Mouse (Mus musculus): ENCODE data around the gene Usp33.
A peak's percentile ranks its signal among the peaks of the same experiment; 100 is the strongest.

Gene Usp33

DNA sequence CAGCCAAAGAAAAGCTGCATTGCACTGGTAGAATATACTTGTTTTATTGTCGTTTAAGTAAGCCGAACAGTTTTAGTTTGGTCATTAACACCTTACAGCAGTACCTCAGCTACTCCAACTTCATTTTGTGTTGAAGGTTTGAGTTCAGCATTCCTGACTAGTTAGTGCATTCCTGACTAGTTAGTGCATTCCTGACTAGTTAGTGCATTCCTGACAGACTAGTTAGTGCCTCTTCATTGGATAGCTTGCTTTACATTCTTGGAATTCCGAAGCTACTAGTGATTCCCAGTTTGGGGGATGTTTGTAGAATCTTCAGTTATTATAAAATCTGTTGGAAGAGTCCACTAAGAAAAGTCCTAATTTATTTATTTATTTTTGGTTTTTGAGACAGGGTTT, 56.4 kb downstream of the Usp33 start:
- DNase-seq, result no peak

DNA sequence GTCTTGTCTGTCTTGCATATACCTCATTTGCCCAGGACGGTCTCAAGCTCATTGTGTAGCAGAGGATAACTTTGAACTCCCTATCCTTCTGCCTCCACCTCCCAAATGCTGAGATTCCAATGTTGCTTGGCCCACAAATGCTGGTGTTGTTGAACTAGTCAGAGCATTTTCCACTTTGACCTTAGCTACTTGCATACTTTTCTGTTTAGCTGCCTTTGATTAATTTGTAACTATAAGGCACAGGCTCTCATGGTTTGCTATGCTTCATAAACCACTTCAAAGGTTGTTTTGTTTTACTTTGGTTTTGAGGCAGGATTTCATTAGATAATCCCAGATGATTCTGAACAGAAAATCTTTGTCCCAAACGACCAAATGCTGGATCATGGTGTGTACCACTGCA, 57.5 kb downstream of the Usp33 start:
- peak; percentile 57 for DNase-seq

DNA sequence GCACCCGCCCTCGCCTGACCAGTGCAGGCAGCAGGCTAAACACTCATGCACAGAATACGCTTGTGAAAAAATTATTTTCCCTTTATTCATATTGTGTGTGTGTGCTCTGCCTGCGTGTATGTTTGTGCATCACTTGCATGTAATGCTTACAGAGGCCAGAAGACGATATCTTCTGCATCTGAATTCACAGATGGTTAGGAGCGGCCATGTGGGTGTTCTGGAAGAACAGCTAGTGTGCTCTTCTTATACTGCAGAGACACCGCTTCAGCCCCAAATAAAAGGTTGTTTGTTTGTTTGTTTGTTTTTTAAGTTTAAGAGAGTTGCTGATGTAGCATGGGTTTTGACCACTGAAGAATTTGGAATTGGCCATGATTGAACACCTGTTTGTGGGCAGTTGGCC, 59.1 kb downstream of the Usp33 start:
- DNase-seq, result no peak

DNA sequence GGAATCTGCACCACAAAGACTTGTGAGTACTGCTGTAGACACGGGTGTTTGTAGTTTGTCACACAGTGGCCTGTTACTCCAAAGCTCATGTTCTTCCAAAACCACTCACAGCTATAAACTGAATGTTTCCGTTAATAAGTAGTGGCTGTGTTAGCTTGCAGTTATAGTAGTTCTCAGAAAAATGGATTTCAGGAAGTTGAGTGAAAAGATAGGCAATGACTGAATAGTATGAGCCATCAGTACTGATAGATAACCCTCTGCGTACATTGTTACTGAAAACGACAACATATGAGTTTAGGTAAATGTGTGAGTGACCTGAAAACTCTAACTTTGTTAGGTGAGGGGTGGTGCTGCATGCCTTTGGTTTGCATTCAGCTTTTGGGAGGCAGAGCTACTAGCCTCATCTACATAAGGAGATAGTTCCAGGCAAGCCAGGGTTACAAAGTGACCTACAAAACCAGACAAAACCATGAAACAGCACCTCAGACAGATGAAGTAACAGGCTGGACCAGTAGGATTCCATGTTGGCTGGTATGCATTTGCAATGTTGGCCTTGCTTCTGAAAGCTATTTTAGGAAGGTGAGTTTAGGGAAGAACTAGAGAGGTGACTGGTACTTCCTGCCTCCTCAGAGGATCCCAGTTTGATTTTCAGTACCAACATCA, 59.8 kb downstream of the Usp33 start:
- DNase-seq, result no peak

DNA sequence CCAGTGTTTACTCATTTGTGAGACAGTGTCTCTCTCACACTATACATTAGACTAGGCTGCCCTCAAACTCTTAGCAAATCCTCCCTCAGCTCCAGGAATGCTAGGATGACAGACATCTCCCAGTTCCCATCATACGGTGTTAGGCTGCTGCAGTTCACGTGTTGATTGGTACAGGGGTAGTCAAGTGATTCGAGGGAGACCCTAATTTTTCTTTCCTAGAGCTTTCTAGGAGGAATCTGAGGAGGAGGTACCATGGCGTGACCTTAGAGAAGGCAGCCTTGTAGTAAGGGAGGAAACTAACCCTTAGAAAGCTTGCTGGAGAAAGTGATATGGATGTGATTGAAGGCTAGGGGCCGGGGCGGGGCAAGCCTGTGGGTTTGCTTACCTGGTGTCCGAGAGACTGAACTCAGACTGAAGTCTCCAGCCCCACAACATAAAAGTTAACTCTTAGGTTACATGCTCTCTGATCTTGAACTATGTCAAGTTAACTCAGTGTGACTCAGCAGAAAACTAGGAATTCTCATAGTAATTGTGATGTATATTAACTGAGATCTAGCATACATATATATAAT, 64.8 kb downstream of the Usp33 start:
- DNase-seq, result no peak

DNA sequence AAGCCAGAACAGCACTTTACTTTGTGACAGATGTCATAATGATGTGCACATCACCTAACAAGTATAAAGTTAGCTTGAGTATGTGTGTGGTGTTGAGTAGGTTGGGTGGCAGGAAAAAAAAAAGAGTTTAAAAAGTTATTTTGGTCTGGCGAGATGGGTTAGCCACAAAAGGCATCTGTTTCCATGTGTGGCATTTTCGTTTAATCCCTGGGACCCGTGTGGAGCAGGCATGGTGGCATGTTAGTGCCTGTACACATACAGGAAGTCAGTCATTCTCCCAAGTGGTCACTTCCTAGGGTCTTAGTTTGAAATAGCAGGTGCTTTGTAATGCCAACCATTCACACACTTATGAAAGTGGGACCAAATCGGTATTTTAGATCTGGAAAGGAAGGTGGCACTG, 66.1 kb downstream of the Usp33 start:
- no peak for DNase-seq

DNA sequence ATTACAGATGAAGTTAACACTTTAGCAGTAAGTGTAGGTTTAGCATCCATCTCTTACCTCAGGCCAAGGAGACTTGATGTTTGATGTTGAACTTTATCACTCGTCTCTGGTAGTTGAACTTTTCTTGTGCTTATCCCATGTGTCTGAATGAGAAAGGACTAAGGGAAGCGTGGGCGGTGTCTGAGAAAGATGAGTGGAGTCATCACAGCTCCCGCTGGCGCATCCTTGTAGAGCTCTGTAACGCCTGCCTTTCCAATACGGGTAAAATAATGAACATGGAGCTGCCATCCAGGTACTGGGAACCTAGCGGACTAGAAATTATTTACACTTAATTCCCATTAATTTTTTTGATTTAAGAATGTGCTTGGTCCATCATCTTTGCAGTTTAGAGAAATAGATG, 82.6 kb downstream of the Usp33 start:
- no peak for DNase-seq

DNA sequence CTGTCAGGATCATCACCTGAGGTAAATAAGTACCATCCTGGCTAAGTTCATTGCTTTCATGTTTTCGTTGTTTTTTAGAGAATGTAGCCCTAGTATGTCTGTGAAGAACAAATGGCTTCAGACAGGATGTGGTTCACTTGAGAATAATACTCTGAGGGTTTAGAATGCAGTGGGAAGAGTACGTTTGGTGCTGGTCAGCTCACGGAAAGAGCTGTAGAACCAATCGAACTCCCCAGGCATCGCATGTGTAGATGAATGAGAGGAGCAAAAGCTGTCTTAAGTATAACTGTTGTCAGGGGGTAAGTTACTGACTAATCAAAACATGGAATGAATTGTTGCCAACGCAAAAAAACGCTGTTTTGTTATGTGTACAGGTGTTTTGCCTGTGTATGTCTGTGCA, 86.4 kb downstream of the Usp33 start:
- DNase-seq, result no peak

DNA sequence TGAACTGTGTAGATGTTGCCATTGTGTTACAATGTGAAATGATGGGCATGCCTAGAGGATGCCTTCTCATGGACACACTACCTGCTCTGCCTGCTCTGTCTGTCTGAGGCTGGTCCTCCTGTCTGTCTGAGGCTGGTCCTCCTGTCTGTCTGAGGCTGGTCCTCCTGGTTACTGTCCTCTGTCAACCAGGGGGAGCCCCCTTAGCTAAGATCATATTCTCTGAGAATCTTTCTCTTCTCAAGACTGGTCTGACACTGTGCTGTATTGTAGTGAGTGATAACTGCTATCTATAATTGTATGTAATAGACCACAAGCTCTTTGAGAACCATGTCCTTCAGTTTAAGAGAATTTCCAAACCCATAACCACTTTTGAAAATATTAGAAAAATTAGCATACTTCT, 89.3 kb downstream of the Usp33 start:
- DNase-seq, result no peak

DNA sequence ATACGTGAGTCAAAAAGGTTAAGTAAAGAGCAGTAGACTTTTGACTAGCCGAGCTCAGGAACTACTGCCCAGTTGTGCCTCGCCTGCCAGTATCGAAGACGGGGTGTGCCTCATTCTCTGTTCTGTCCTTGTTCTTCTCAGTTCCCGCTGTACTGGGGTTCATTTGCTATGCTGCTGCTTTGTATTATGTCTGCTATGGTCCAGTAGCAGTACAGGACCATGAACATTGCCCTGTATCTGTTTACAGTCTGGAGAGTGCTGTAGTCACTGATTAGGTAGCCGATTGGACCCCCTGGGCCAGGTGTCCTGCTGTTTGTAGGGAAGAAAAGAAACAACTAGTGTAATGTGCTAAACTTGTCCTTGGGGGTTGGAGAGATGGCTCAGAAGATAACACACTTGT, 91.8 kb downstream of the Usp33 start:
- peak; percentile 21 for DNase-seq

DNA sequence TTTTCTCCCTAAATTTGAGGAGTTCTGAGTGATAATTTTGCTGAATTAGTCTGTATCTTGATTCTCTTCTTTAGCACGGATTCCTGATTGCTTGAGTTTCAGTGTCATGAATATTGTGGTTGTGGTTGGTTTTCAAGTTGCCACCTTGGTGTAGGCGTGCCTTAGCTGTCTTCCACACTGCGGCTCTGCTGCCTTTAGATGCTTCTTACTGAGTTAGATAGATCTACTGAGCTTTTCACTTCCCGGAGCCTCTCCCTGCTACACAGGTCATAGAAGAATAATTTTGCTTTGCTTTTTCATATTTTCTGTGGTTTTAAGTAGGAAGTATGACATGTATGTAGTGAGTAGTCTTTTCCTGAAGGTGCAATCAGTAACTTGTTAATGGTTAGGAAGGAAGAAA, 96.5 kb downstream of the Usp33 start:
- no peak for DNase-seq
